Mouse (Mus musculus): ENCODE data around the gene Mrpl48.
A peak's percentile ranks its signal among the peaks of the same experiment; 100 is the strongest.

The Mrpl48 gene

DNA sequence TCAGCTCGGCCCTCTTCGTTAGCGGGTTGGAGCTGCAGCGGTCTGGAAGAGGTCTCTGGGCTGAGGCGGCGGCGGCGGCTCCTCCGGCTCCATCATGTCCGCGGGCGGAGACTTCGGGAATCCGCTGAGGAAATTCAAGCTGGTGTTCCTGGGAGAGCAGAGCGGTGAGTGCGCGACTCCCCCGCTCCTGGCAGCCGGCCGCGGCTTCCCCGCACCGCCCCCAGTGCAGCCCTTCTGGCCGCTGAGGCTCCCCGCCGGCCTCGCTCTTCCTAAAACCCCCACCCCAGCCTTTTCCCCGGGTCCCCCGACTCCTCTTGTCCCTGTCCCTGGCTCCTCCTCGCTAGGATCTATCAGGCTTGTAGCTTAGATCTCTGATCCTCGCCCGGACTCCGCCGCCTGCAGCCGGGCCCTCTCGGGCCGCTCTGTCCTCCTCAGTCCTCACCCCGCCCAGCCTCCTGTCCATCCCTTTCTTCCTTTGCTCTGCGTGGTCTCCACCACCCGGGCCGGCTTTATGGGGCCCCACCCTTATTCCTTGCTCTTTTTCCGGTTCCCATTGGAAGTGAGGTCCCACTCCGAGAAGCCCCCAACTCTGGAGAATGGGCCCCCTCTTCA is at the start of gene Mrpl48:
Gene Mrpl48, minus strand, starts transcription at position 172 of the 612 bp plus-strand sequence.
- no peak for DNase-seq

DNA sequence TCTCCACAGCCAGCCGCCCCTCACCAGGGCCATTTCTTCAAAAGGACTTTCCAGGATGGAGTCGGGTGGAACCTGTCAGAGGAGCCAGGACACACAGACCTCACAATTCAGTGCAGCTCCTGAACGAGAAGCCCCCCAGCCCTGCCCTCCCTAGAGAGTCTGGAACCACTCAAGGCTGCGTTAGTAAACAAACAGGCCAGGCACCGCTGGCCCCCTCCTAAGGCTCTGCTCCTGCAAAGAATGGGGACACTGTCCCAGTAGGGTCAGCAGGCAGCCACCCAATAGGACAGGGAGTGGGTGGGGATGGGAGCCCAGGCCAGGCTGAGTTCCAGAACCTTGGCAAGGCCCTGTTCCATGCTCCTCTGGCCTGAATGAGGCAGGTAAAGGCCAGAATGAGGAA is 48.6 kb upstream of the Mrpl48 start:
- DNase-seq: no peak

DNA sequence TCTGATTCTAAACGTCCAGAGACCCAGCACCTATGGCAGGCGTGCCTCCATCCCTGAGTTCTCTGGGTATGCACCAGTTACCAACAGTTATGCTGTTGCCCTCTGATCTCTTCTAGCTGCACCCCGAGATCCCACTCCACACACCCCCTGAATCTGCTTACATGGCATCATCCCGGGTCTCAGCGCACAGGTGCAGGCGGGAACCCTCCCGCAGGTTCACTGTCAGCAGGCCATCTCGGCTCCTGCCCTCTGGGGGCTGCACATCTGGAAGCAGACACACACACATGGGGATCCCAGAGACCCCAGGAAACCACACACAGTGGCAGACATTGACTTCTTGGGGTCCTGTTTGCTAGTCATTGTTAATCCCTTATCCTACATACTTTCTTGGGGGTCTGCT is 46.3 kb upstream of the Mrpl48 start:
- DNase-seq: no peak

DNA sequence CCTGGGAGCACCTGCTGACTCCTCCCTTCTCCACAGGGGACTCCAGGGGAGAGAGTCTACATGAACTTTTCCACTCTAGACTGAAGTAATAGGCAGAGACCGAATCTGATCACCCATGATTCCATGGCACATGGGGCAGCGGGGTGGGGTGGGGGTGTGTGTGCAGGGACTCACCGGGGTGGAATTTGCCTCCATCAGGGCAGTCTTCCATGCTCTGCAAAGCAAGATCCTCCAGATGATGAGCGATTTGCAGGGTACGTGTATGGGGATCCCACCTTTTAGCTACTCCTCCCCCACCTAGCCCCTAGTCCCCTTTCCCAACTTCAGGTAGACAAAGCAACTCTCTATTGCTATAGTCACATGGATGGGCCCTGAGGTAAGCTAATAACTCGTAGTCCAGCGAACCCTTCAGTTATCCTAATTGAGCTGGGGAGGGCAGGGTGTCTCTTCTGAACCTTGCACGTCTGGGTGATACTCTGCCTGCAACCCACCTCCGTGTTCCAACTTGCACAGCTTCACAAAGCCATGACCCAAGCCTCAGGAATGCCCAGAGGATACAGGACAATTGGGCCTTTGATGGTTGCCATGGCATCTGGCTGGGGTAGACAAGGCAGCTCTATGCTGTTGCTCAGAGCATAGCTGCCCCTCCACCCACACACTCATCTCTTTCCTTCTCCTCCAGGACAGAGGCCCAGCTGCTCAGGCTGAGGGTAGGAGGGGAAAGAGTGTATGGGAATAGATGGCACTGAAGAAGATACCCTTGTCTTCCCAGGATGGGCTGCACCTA is 45.6 kb upstream of the Mrpl48 start:
- DNase-seq: no peak

DNA sequence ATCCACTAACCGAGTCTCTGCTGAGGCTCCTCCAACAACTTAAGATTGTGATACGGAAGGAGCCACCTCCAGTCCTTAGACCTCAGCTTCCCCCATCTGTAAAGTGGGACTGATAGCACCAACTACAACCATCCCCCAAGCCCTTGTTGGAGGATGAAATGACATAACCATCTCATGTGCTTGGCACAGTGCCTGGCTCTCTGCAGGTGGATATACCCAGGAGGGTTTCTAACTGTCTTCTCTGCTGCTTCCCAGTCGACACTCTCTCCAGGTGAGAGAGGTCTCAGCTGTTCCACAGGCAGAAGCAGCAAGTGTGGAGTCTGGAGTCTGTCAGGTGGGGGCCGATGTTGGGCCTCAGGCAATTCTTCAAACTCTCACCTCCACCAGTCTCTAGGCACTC is 42.9 kb upstream of the Mrpl48 start:
- DNase-seq: no peak

DNA sequence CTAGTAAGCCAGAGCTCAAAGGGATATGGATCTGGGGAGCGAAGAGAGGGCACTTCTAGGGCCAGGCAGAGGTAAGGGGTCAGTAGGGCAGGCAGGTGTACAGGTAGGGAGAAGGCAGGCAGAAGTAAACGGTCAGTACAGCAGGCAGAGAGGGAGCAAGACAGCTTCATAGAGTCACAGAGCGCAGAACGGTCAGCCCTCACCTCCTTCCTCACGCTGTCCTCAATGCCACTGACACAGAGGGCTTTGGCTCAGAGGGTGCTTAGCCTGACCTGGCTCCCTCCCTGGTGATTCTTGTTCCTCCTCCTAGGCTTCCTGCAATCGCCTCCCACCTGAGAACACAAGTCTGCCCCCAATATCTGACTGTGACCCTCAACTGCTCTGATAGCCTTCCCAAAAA is 42.3 kb upstream of the Mrpl48 start:
- DNase-seq: no peak

DNA sequence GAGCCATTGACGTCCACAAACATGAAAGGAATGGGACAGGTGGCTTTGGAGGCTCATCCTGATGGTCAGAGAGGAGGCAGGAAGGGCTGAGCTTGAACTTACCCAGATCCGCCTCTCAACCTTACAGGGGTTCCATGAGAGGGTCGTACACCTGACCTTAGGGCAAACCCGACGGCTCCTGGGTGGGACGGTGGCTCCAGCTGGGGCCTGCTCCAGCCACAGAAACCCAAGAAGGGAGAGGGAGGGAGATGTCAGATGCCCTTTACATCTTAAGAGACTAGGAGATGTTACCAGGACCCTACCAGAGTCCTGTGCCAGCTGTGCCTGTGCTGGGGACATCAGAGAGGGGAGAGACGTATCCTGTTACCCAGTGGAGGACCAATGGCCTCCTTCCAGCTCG is 41.7 kb upstream of the Mrpl48 start:
- no peak for DNase-seq

DNA sequence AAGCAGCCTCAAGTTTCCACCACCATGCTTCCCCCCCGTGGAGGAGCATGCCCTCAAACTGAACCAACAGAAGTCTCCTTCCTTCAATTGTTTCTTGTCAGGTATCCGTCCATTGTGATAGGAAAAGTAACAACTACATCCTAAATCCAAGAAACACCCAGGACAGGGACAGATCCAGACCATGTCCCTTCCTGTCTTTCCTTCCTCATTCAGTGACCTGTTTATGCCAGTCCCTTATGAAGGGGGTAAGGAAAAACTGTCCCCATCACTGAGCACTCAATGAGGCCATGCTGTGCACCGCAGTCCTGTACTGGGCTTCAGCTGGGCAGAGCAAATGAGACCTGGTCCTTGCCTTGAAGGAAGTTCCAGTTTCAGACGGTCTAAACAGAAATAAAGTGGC is 41.0 kb upstream of the Mrpl48 start:
- DNase-seq: no peak

DNA sequence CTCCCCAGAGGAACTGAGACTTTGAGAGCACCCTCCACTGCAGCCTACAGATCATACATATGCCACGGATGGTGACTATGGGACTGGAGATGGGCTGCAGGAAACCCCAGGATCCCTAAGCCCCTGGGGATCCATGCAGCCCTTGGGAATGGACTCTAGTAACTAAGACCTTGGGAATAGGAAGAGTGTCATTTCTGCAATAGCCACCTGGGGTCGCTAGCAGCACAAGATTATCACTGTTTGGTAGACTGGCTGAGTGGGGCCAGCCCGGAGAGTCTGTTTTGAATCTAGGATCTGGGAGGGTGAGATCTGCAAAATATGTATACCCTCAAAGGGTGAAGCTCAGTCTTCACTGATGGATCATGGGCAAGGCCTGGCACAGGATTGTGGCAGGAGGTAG is 37.0 kb upstream of the Mrpl48 start:
- DNase-seq: peak; percentile 21

DNA sequence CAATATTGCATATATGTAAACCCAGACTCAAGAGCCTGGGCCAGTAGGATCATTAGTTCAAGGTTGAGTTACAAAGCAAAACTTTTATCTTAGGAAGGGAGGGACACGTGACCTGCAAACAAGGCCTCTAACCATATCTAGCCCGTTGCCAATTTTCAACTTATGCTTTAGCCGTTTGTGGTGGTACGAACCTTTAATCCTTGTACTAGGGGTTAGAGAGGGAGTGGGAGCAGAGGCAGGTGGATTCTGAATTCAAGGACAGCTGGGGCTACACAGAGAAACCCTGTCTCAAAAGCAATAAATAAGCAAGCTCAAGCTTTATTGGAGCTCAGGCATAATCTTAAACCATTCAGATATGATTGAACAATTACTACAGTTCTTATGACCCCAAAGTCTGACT is 34.3 kb upstream of the Mrpl48 start:
- no peak for DNase-seq

DNA sequence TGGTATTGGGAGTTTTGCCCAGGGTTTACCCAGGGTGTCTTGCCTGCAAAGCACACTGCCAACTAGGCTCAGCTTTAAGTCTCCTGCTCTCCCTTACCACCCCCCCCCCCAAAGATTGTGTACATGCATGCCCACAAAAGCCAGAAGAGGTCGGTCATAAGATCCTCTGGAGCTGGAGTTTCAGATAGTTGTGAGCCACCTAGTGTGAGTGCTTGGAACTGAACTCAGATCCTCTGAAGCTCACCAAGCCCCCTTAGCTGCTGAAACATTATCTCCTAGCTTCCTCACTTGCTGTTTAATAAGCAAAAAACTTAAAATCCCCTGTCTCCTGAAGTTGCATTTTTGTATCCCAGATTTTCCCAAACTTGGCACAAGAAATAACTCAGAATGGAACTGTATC is 29.6 kb upstream of the Mrpl48 start:
- peak in 1 of 2 experiments; percentile 25 for DNase-seq

DNA sequence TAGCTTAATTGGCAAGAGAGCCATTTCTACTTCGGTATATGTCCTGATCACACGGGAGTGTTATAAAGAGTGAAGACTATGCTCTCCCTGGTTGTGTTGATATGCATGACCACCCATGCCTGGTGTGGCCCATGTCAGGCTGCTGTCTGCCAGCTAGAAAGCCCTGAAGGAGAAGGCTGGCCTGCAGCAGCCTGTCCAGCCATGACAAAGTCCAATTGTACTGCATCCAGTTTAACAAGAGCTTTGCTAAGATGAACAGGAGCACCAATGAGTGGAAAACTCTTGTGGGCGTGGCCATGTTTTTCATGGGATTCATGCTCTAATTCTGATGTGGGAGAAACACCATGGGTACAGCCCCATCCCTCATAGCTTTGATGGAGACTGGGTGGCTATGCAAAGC is 16.4 kb upstream of the Mrpl48 start:
- DNase-seq: no peak

DNA sequence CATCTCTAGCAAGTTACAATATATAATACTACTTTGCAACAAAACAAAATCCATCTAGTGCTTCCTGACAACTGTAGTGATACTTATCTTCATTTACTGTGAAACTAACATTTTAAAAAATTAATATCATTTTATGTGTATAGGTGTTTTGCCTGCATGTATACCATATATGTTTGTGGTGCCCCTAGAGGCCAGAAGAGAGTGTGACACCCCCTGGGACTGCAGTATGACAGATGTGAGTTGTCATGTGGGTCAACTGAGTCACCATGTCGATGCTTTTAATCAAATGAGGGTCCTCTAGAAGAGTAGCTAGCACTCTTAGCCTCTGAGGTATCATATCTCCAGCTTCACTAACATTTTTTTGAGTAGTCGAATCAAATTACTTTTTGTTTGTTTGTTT is 14.2 kb upstream of the Mrpl48 start:
- no peak for DNase-seq

DNA sequence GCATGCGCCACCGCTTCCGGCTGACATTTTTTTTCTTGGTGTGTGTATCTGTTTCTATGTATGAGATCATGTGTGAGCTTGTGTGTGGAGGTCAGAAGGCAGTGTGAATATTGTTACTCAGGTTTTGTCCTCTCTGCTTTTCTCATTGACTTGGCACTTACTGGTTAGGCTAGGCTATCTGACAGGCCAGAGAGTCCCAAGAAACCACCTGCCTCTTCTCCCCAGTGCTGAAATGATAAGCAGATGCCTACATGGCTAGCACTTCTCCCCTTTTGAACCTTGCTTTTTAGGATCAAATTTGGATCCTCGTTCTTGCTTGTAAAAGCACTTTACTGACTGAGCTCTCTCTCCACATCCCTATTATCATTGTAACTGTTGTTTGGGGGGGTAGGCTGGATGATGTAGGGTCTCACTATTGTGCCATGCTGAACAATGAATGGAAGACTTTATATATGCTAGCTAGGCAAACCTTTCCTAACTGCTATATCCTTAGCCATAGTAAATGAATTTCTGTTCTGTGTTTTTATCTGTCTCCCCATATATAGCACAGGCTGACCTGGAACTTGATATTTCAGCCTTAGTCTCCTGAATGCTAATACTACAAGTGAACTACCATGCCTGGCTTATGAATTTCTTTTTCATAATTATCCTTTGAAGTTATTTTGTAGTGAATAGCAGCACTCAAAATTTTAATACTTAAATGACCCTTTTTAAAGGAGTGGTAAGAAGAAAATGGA is 8.2 kb upstream of the Mrpl48 start:
- no peak for DNase-seq

DNA sequence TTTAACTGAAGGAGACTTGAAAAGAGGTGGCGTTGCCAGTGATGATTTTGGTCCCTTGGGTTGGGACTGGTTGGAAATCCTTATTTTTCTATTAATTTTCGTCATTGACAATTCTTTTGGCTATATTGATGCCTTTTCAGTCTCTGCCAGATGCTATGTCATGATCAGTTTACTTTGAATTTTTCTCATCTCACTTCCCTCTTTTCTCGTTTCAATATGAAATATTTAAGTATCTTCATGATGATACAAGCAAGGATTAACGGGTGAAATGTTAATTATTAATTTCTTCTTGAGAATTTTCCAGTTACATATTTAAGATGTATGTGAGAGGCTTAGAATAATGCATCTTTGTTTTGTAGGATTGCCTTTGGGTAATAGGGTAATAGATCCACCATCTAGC is 809 bp upstream of the Mrpl48 start:
- DNase-seq: no peak

DNA sequence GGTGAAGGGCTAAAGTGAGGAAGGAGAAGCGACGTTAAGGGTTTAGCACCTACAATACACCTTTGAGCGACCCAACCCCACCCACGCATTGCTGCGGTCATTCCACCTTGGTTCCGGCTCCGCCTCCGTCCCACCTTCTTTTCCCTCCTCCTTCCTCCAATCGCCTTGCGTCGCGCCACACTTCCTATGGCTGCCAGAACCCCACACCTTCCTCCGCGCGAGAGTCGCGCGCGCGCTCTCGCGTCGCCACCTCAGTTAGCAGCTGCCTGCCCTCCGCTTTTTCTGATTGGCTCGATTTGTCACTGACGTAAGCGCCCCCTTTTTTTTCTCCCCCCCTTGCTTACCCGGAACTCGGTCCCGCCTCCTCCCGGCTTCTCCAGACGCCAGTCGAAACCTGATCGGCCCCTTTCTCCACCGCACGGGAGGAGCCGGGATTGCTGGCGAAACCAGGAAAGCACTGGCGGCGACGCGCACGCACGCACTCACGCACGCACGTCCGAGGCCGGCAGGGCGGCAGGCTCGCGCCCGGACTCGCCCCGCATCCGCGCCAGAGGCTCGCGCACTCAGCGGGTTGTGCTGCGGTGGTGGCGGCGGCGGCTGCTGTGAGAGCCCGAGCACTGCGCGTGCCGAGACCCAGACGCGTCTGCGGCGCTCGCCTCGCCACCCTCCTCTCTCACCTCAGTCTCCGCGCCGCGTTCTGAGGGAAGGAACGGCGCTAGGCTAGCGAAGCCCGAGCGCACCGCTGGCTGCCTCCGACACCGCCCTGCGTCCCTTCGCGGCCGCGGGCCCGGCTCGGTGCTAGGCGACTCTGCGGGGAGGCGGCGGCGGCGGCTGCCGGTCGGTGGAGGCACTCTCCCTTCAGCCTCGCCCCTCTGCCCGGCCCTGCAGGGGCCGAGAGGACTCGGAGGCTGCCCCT is 629 bp downstream of the Mrpl48 start, which contains the start of gene Rab6a:
Gene Rab6a, plus strand, starts transcription at position 197 of the 916 bp plus-strand sequence.
- peak; percentile 91 to 93 for DNase-seq

DNA sequence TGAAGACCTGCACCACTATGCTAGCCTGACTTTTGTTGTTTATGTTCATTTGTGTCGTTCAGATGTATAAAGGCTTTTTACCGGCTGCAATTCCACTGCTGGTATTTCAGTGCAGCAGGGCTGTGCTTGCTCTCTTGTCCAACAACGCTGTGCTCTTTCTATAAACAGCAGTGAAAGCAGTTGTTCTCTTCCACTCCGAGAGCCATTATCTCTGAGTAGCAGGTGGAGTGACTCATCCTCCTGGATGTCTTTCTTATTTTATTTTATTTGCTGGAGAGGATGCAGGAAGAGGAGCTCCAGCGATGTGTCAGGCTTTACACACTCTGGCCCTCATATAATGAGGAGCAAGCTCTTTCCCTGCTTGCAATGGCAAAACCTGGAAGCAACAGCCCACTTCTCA is 7.9 kb downstream of the Mrpl48 start:
- no peak for DNase-seq

DNA sequence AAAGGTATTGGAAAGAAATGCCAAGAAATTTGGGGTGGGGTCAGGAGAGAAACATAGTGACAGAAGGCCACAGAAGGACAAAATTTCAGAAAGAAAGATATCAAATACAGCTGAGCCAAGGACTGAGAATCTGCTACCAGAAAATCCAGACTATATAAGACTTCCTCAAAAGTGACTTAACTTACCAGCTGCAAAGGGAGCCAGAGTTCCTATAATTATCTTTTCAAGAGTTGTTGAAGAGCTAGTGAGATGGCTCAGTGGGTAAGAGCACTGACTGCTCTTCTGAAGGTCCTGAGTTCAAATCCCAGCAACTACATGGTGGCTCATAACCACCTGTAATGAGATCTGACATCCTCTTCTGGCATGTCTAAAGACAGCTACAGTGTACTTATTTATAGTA is 14.8 kb downstream of the Mrpl48 start:
- DNase-seq: no peak

DNA sequence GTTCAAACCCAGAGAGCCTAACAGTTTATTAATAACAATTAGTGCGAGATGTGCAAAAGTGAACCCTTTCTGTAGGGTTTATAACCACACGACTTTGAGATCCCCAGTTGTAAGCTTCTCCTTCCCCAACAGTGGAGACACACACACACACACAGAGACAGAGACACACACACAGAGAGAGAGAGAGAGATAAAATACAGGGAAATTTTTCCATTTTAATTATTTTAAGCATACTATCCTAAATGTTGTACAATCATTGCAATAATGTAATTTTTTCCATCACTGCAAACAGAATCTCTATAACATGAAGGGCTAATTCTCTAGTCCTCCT is 16.6 kb downstream of the Mrpl48 start:
- DNase-seq: no peak

DNA sequence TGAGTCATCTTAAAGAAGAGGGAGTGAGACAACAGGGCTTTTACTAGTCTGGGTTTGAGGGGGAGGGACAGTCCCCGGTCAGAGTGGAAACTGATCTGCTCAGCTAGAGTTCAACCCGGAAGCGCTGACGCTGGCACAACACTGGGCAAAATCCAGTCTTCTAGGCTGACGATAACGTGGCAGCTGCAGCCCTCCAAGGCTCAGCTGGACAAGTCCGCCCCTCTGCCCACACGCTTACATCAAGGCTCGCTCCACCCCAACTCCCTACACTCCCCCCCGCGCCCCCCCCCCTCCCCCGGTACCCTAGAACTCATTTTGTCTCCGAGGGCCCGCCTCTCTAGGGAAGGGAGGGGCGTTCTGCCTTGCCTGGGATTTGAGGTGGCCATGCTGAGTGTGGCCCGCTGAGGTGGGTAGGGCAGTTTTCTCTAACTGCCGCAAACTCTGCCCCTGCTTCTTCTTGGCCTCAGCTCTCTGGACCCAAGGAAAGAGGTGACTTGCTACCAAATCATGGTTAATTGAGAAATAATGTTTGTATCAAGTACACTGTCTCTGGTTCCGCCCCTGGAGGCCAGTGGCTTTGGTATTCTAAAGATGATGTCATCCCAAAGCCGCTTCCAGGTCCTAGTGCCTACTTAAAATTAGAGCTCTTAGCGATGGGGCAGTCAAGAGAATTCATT is 17.1 kb downstream of the Mrpl48 start:
- peak; percentile 70 to 76 for DNase-seq

DNA sequence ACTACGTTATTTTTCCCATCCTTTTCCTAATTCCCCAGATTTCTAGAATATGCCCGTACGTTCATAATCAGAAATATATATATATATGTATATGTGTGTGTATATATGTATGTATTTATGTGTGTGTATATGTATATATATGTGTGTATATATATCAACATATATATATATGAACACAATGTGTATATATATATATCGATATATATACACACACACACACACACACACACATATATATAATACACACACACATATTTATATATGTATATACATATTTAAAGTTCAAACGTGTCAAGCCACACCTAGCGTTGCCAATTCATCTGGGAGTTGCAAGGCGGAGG is 17.6 kb downstream of the Mrpl48 start:
- DNase-seq: no peak

DNA sequence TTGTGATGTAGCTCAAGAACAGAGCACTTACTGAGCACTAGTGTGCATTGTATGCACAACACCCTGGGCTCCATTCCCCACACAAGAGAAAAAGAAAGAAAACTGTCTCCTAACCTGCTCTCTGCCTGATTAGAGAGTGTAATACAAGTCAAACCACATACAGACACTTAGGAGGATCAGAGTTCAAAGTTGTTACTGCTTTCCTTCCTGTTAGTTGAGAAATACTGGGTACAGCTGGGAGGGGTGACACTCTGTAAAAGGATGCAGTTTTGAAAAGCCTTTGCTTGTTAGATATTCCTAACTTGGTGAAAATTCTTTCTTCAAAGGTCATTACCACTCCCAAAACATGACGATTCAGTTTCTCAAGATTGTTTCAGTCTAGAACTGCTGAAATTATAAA is 18.3 kb downstream of the Mrpl48 start:
- no peak for DNase-seq
